Mouse (Mus musculus) liver, embryonic 12.5 days (tissue): ENCODE measurements around the gene Mapkbp1. TPM values are rescaled to one million over a fixed set of nuclear protein-coding genes. Genes with fewer than 3 reads are reported as not detected.

Source experiments
- ATAC-seq: fragments of 200-750 bp; cut with Nextera tagmentation; 2 replicates; pipeline ENCODE4 v1.8.0; 2017; ENCODE audit warnings: moderate number of reproducible peaks, mild to moderate bottlenecking, moderate library complexity
- H3K27ac ChIP-seq: fragments of 300-500 bp; sonication (generic); 2 replicates; pipeline ENCODE4 v1.5.1; 2016; ENCODE audit warnings: mild to moderate bottlenecking
- H3K27me3 ChIP-seq: fragments of 300-500 bp; sonication (generic); replicated peaks from 2 replicates; pipeline ENCODE4 v1.6.1; 2016; ENCODE audit warnings: mild to moderate bottlenecking, moderate library complexity
- H3K36me3 ChIP-seq: fragments of 300-500 bp; sonication (generic); 2 replicates; pipeline ENCODE4 v1.6.1; 2016; ENCODE audit warnings: mild to moderate bottlenecking, moderate library complexity
- H3K4me1 ChIP-seq: fragments of 300-500 bp; sonication (generic); 2 replicates; pipeline ENCODE4 v1.6.1; 2016
- H3K4me2 ChIP-seq: fragments of 300-500 bp; sonication (generic); 2 replicates; pipeline ENCODE4 v1.6.1; 2016; ENCODE audit warnings: mild to moderate bottlenecking, moderate library complexity
- H3K4me3 ChIP-seq: fragments of 300-500 bp; sonication (generic); 2 replicates; pipeline ENCODE4 v1.5.1; 2016; ENCODE audit warnings: mild to moderate bottlenecking, moderate library complexity
- H3K9ac ChIP-seq: fragments of 300-500 bp; sonication (generic); 2 replicates; pipeline ENCODE4 v1.6.1; 2016; ENCODE audit warnings: mild to moderate bottlenecking, moderate library complexity
- H3K9me3 ChIP-seq: fragments of 300-500 bp; sonication (generic); replicated peaks from 2 replicates; pipeline ENCODE4 v1.6.1; 2016; ENCODE audit warnings: mild to moderate bottlenecking, moderate library complexity
- WGBS: fragments of 180-500 bp; shearing (Covaris S2); methylation state at CpG from one replicate; pipeline ENCODE4 v1.1.7; 2016; ENCODE audit not compliant: insufficient replicate concordance; 5-methylcytosine and 5-hydroxymethylcytosine counted together
- polyA plus RNA-seq: library from polyadenylated mRNA; unstranded; fragments of >200 nt; fragmentation: Nextera tagmentation; extraction: Ambion mirVana; gene quantifications from 2 replicates; pipeline ENCODE4 v1.2.1, GENCODE M21; 2016

Gene Mapkbp1
- polyA plus RNA-seq, 1 experiment from 2014 or later, result 0.63 TPM

DNA sequence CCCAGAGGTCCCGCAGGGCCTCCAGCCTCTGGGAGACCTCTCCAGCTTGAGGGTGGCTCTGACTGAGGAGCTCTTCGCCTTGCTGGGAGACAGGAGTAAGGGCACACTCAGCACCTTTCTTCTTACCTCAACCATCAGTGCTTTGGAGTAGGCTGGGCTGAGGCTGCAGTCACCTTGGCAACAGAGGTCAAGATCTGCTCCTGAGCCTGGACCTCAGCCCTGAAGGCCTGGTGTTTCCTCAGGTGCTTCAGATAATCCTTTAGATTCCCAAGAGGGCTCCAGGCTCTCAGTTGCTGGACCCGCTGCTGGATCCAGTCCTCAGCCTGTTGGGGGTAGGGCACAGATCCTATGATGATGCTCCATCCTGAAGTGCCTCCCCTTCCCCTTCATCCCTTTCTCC lies 87.0 kb downstream of the Mapkbp1 start:
- Histone ChIP-seq H3K36me3 (no peaks in the 10 kb centered on the region), H3K4me1 (no peaks in the 10 kb centered on the region), H3K9me3 (no peaks in the 10 kb centered on the region), H3K27me3 (peaks cover 35% of the 10 kb centered on the region; the same call in 1 of the 2 replicates), H3K4me2 (no peak overlapping the region), H3K9ac (no peak overlapping the region), H3K27ac (no peak overlapping the region), H3K4me3 (no peak overlapping the region)
- ATAC-seq, result no peak
- WGBS, result 67% methylated on average over 3 of the region's 3 CpGs

- H3K4me1 ChIP-seq, result no peaks in the 10 kb centered on the region
- no peak for ATAC-seq
- WGBS, result 62% methylated on average over 6 of the region's 6 CpGs
- no peak overlapping the region for H3K4me3 ChIP-seq
- no peaks in the 10 kb centered on the region for H3K9me3 ChIP-seq
- H3K27ac ChIP-seq, result no peak overlapping the region
- H3K27me3 ChIP-seq, result peaks cover 35% of the 10 kb centered on the region; the same call in 1 of the 2 replicates
- H3K4me2 ChIP-seq, result no peak overlapping the region
- no peak overlapping the region for H3K9ac ChIP-seq
- no peaks in the 10 kb centered on the region for H3K36me3 ChIP-seq
Measured at GRCm38 (mm10) chr2:120060190-120060589, 87.7 kb downstream of the Mapkbp1 start.

- Histone ChIP-seq H3K9me3 (no peaks in the 10 kb centered on the region), H3K4me1 (no peaks in the 10 kb centered on the region), H3K4me3 (no peak overlapping the region), H3K4me2 (no peak overlapping the region), H3K9ac (no peak overlapping the region), H3K27ac (no peak overlapping the region), H3K27me3 (peaks cover 35% of the 10 kb centered on the region; the same call in 1 of the 2 replicates), H3K36me3 (no peaks in the 10 kb centered on the region)
- 68% methylated on average over 9 of the region's 9 CpGs for WGBS
- no peak for ATAC-seq
Measured at GRCm38 (mm10) chr2:120060651-120061050, 88.2 kb downstream of the Mapkbp1 start.

GRCm38 (mm10) chr2:120062248-120062647 lies 89.7 kb downstream of the Mapkbp1 start:
- 65% methylated on average over 8 of the region's 8 CpGs for WGBS
- no peak overlapping the region for H3K9ac ChIP-seq
- ATAC-seq, result no peak
- peaks cover 35% of the 10 kb centered on the region; the same call in 1 of the 2 replicates for H3K27me3 ChIP-seq
- H3K4me1 ChIP-seq, result no peaks in the 10 kb centered on the region
- H3K4me2 ChIP-seq, result no peak overlapping the region
- no peaks in the 10 kb centered on the region for H3K9me3 ChIP-seq
- no peaks in the 10 kb centered on the region for H3K36me3 ChIP-seq
- H3K4me3 ChIP-seq, result no peak overlapping the region
- H3K27ac ChIP-seq, result no peak overlapping the region

- Histone ChIP-seq H3K9ac (no peak overlapping the region), H3K4me2 (no peak overlapping the region), H3K36me3 (no peaks in the 10 kb centered on the region), H3K4me1 (no peaks in the 10 kb centered on the region), H3K27me3 (peaks cover 28% of the 10 kb centered on the region; the same call in 1 of the 2 replicates), H3K9me3 (no peaks in the 10 kb centered on the region), H3K27ac (no peak overlapping the region), H3K4me3 (no peak overlapping the region)
- whole genome bisulfite sequencing, result 68% methylated on average over 6 of the region's 6 CpGs
- no peak for ATAC-seq
Measured at GRCm38 (mm10) chr2:120064639-120065038, 92.1 kb downstream of the Mapkbp1 start.

DNA sequence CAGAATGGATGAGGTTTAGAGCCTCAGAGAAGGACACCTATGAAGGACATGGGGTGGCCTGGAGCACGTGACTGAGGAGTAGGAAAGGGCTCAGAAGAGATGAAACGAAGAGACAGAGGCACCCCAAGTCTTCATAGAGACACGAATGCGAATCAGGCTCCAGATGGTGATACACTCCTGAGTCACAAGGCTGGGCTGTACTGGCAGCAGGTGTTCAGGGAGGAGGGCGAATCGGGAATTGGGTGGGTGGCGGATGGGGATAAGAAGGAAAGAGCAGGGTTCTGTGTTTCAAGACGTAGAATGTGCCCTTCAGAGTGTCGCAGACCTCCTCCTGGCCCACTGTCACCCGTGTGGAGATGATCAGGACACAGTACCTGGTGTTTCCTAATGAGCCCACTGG lies 92.7 kb downstream of the Mapkbp1 start:
- H3K27me3 ChIP-seq, result peaks cover 26% of the 10 kb centered on the region; the same call in 1 of the 2 replicates
- no peak overlapping the region for H3K4me2 ChIP-seq
- H3K4me3 ChIP-seq, result no peak overlapping the region
- H3K36me3 ChIP-seq, result no peaks in the 10 kb centered on the region
- H3K27ac ChIP-seq, result no peak overlapping the region
- WGBS, result 75% methylated on average over 10 of the region's 10 CpGs
- no peak overlapping the region for H3K9ac ChIP-seq
- no peaks in the 10 kb centered on the region for H3K9me3 ChIP-seq
- H3K4me1 ChIP-seq, result no peaks in the 10 kb centered on the region
- no peak for ATAC-seq

- H3K27me3 ChIP-seq, result peaks cover 20% of the 10 kb centered on the region; the same call in 1 of the 2 replicates
- H3K9me3 ChIP-seq, result no peaks in the 10 kb centered on the region
- WGBS, result 59% methylated on average over 3 of the region's 3 CpGs
Measured at GRCm38 (mm10) chr2:120066224-120066623, 93.7 kb downstream of the Mapkbp1 start.

GRCm38 (mm10) chr2:120068555-120069465 lies 96.3 kb downstream of the Mapkbp1 start:
- 46% methylated on average over 16 of the region's 16 CpGs for WGBS
- H3K9me3 ChIP-seq, result no peaks in the 10 kb centered on the region
- peak; percentile 40 for ATAC-seq

More at GRCm38 (mm10) chr2:120066224-120066623, 93.7 kb downstream of the Mapkbp1 start:
- no peaks in the 10 kb centered on the region for H3K36me3 ChIP-seq
- H3K27ac ChIP-seq, result no peak overlapping the region
- no peak for ATAC-seq
- no peaks in the 10 kb centered on the region for H3K4me1 ChIP-seq
- H3K4me3 ChIP-seq, result no peak overlapping the region
- no peak overlapping the region for H3K4me2 ChIP-seq
- no peak overlapping the region for H3K9ac ChIP-seq

GRCm38 (mm10) chr2:120069466-120069990 lies 97.0 kb downstream of the Mapkbp1 start:
- H3K4me1 ChIP-seq, result no peaks in the 10 kb centered on the region
- H3K36me3 ChIP-seq, result no peaks in the 10 kb centered on the region
- no peak overlapping the region for H3K9ac ChIP-seq
- ATAC-seq, result 0 out of 2 replicates have a peak, but pooled peaks have one; percentile 4
- H3K27ac ChIP-seq, result no peak overlapping the region
- 59% methylated on average over 8 of the region's 8 CpGs for WGBS
- no peaks in the 10 kb centered on the region for H3K9me3 ChIP-seq
- peaks cover 13% of the 10 kb centered on the region for H3K27me3 ChIP-seq
- H3K4me2 ChIP-seq, result no peak overlapping the region
- H3K4me3 ChIP-seq, result no peak overlapping the region

More at GRCm38 (mm10) chr2:120068555-120069465, 96.3 kb downstream of the Mapkbp1 start:
- H3K4me1 ChIP-seq, result no peaks in the 10 kb centered on the region
- H3K4me3 ChIP-seq, result no peak overlapping the region
- H3K27me3 ChIP-seq, result peaks cover 10% of the 10 kb centered on the region; the same call in 1 of the 2 replicates
- no peak overlapping the region for H3K9ac ChIP-seq
- H3K4me2 ChIP-seq, result no peak overlapping the region
- H3K36me3 ChIP-seq, result no peaks in the 10 kb centered on the region
- H3K27ac ChIP-seq, result no peak overlapping the region

DNA sequence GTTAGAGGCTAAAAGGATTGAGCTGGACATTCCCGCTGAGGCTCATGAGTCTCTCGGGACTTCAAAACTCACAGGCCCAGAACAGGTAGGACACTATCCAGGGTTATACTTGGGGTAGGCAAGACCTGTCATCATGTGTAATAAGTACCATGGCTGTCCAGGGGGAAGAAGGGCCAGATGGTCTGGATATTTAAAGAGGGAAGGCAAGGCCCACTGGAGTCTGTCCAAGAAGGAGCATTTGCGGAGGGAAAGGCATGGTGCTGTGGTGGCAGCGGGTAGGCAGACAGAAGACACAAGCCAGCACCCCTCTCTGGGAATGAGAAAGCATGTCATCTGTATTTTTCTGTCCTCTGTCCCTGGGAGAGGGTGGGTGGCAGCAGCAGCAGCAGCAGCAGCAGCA lies 101.6 kb downstream of the Mapkbp1 start:
- Histone ChIP-seq H3K27me3 (peaks cover 52% of the 10 kb centered on the region), H3K4me1 (0 out of 2 replicates have a peak, but pooled peaks cover 10% of the 10 kb centered on the region), H3K36me3 (no peaks in the 10 kb centered on the region), H3K4me3 (no peak overlapping the region), H3K27ac (no peak overlapping the region), H3K9ac (no peak overlapping the region), H3K4me2 (no peak overlapping the region), H3K9me3 (no peaks in the 10 kb centered on the region)
- ATAC-seq, result no peak
- WGBS, result 74% methylated on average over 4 of the region's 4 CpGs

DNA sequence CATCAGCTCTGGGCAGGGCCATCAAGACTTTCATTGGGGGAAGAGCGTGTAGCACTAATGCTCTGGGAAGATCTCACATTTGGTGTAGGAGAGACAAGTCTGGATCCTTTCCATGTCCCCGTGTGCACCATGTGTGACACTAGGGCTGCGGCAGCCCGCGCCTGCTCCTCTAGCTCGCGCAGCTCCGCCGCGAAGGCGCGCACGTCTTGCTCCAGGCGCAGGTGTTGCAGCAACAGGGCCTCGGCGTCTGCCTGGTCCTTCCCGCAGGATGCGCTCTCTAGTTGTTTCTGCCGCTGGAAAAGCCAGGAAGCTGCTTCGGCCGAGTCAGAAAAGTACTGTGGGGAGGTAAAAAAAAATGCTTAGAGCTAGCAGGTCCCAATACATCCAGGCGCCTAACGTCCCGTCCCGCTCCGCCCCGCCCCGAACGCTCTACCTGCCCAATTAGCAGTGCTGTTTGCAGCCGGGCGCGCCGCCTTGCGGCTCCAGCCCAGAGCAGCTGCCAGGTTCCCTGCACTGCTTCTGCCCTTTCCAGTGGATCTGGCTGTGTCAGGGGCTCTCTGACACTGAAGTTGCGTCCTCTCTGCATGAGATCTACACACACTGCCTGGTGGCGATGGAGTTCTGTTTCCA lies 103.7 kb downstream of the Mapkbp1 start:
- H3K4me1 ChIP-seq, result 0 out of 2 replicates have a peak, but pooled peaks cover 10% of the 10 kb centered on the region
- no peak overlapping the region for H3K9ac ChIP-seq
- peak overlapping the region; percentile 37 for H3K4me3 ChIP-seq
- WGBS, result 4% methylated on average over 36 of the region's 36 CpGs
- H3K36me3 ChIP-seq, result no peaks in the 10 kb centered on the region
- no peaks in the 10 kb centered on the region for H3K9me3 ChIP-seq
- ATAC-seq, result no peak
- H3K27ac ChIP-seq, result no peak overlapping the region
- H3K4me2 ChIP-seq, result peak overlapping the region; percentile 60
- peaks cover 60% of the 10 kb centered on the region for H3K27me3 ChIP-seq
